Mouse (Mus musculus): Measurements from ENCODE around the gene Tectb.
A peak's percentile ranks its signal among the peaks of the same experiment; 100 is the strongest.

- TF ChIP-seq CTCF (IDR thresholded peaks at IDR 0.05; ENCODE audit: low read depth) (peak; percentile 22), EP300 (IDR thresholded peaks at IDR 0.05; ENCODE audit: low read depth) (no peak)
Observed at GRCm38 (mm10) chr19:55208654-55209053, 28.1 kb downstream of the Tectb start.

Data from liver, postnatal 0 days (tissue).